Mouse (Mus musculus): ENCODE results near the gene Krtap19-1. TPM values are rescaled to one million over a fixed set of nuclear protein-coding genes. Genes with fewer than 3 reads are reported as not detected.
A peak's percentile ranks its signal among the peaks of the same experiment; 100 is the strongest.

Krtap19-1 gene
- total and polyA plus RNA-seq, 2 experiments = not detected

- WGBS = 78% methylated on average over 3 of the region's 3 CpGs
Observed at GRCm38 (mm10) chr16:88823736-88824135, 45.5 kb downstream of the Krtap19-1 start.

GRCm38 (mm10) chr16:88820066-88820465 lies 49.1 kb downstream of the Krtap19-1 start, which contains the start of gene Krtap15:
Gene Krtap15, plus strand, starts transcription at chr16:88820215.
- no peaks in the 10 kb centered on the region for H3K36me3 ChIP-seq (ENCODE audit: control insufficient read depth, insufficient read depth, low read length)
- WGBS = 72% methylated on average over 3 of the region's 3 CpGs
- no peaks in the 10 kb centered on the region for H3K4me1 ChIP-seq (ENCODE audit: control insufficient read depth, insufficient read depth, low read length)
- H3K9ac ChIP-seq (ENCODE audit: low read depth, low read length) = no peak within 1 kb of the TSS
- DNase-seq (ENCODE audit: extremely low read depth, low read depth, low spot score) = no peak
- no peak within 1 kb of the TSS for H3K27ac ChIP-seq (replicated peaks; ENCODE audit: insufficient read depth, low read depth, low read length)
- no peak within 1 kb of the TSS for H3K4me3 ChIP-seq (ENCODE audit: insufficient read depth, low read depth, low read length)
- no peaks in the 10 kb centered on the region for H3K27me3 ChIP-seq (ENCODE audit: control insufficient read depth, insufficient read depth, low read length)
- H3K79me2 ChIP-seq (ENCODE audit: control insufficient read depth, insufficient read depth, low read length) = no peaks in the 10 kb centered on the region
- no peak for TF ChIP-seq POLR2A (IDR thresholded peaks at IDR 0.05; ENCODE audit: extremely low read depth, insufficient read depth, low read length)
- TF ChIP-seq CTCF (IDR thresholded peaks at IDR 0.05; ENCODE audit: low read depth, low read length) = no peak

More at GRCm38 (mm10) chr16:88823736-88824135, 45.5 kb downstream of the Krtap19-1 start:
- no peak overlapping the region for H3K27ac ChIP-seq (replicated peaks; ENCODE audit: insufficient read depth, low read depth, low read length)
- no peak overlapping the region for H3K4me3 ChIP-seq (ENCODE audit: insufficient read depth, low read depth, low read length)
- H3K79me2 ChIP-seq (ENCODE audit: control insufficient read depth, insufficient read depth, low read length) = no peaks in the 10 kb centered on the region
- no peaks in the 10 kb centered on the region for H3K27me3 ChIP-seq (ENCODE audit: control insufficient read depth, insufficient read depth, low read length)
- TF ChIP-seq CTCF (IDR thresholded peaks at IDR 0.05; ENCODE audit: low read depth, low read length) (peak; percentile 66), POLR2A (IDR thresholded peaks at IDR 0.05; ENCODE audit: extremely low read depth, insufficient read depth, low read length) (no peak)
- no peaks in the 10 kb centered on the region for H3K36me3 ChIP-seq (ENCODE audit: control insufficient read depth, insufficient read depth, low read length)
- DNase-seq (ENCODE audit: extremely low read depth, low read depth, low spot score) = peak; percentile 56
- no peak overlapping the region for H3K9ac ChIP-seq (ENCODE audit: low read depth, low read length)
- no peaks in the 10 kb centered on the region for H3K4me1 ChIP-seq (ENCODE audit: control insufficient read depth, insufficient read depth, low read length)

Other genes starting within 250 kb of the Krtap19-1 start
- gene 2310079G19Rik, start 241.7 kb downstream of the Krtap19-1 start, total RNA-seq (2014; rRNA removed) = not detected in 2 replicates
- not detected in 2 replicates for gene 2310079G19Rik, start 241.7 kb downstream of the Krtap19-1 start, polyA plus RNA-seq (2012; rRNA removed)
- not detected in 2 replicates for gene Krtap26-1, start 221.6 kb downstream of the Krtap19-1 start, total RNA-seq (2014; rRNA removed)
- not detected in 2 replicates for gene Krtap26-1, start 221.6 kb downstream of the Krtap19-1 start, polyA plus RNA-seq (2012; rRNA removed)
- not detected in 2 replicates for gene Krtap27-1, start 197.7 kb downstream of the Krtap19-1 start, total RNA-seq (2014; rRNA removed)
- not detected in 2 replicates for gene Krtap27-1, start 197.7 kb downstream of the Krtap19-1 start, polyA plus RNA-seq (2012; rRNA removed)
- not detected in 2 replicates for gene 2310061N02Rik, start 161.4 kb downstream of the Krtap19-1 start, total RNA-seq (2014; rRNA removed)
- gene 2310061N02Rik, start 161.4 kb downstream of the Krtap19-1 start, polyA plus RNA-seq (2012; rRNA removed) = not detected in 2 replicates
- gene Krtap13-1, start 140.5 kb downstream of the Krtap19-1 start, total RNA-seq (2014; rRNA removed) = not detected in 2 replicates
- gene Krtap13-1, start 140.5 kb downstream of the Krtap19-1 start, polyA plus RNA-seq (2012; rRNA removed) = not detected in 2 replicates
- gene Krtap13, start 117.8 kb downstream of the Krtap19-1 start, total RNA-seq (2014; rRNA removed) = not detected in 2 replicates
- gene Krtap13, start 117.8 kb downstream of the Krtap19-1 start, polyA plus RNA-seq (2012; rRNA removed) = not detected in 2 replicates
- not detected in 2 replicates for gene 2310034C09Rik, start 110.6 kb downstream of the Krtap19-1 start, total RNA-seq (2014; rRNA removed)
- gene 2310034C09Rik, start 110.6 kb downstream of the Krtap19-1 start, polyA plus RNA-seq (2012; rRNA removed) = not detected in 2 replicates
- gene 2310057N15Rik, start 95.2 kb downstream of the Krtap19-1 start, total RNA-seq (2014; rRNA removed) = not detected in 2 replicates
- gene 2310057N15Rik, start 95.2 kb downstream of the Krtap19-1 start, polyA plus RNA-seq (2012; rRNA removed) = not detected in 2 replicates
- not detected in 2 replicates for gene Gm5965, start 91.5 kb downstream of the Krtap19-1 start, total RNA-seq (2014; rRNA removed)
- not detected in 2 replicates for gene Gm5965, start 91.5 kb downstream of the Krtap19-1 start, polyA plus RNA-seq (2012; rRNA removed)
- gene Gm20741, start 57.2 kb downstream of the Krtap19-1 start, total RNA-seq (2014; rRNA removed) = not detected in 2 replicates
- gene Gm20741, start 57.2 kb downstream of the Krtap19-1 start, polyA plus RNA-seq (2012; rRNA removed) = not detected in 2 replicates
- gene Krtap15, start 49.2 kb downstream of the Krtap19-1 start, total RNA-seq (2014; rRNA removed) = not detected in 2 replicates
- not detected in 2 replicates for gene Krtap15, start 49.2 kb downstream of the Krtap19-1 start, polyA plus RNA-seq (2012; rRNA removed)
- gene Krtap14, start 43.3 kb downstream of the Krtap19-1 start, total RNA-seq (2014; rRNA removed) = not detected in 2 replicates
- gene Krtap14, start 43.3 kb downstream of the Krtap19-1 start, polyA plus RNA-seq (2012; rRNA removed) = not detected in 2 replicates
- not detected in 2 replicates for gene Krtap19-2, start 4.9 kb upstream of the Krtap19-1 start, total RNA-seq (2014; rRNA removed)
- gene Krtap19-2, start 4.9 kb upstream of the Krtap19-1 start, polyA plus RNA-seq (2012; rRNA removed) = not detected in 2 replicates
- not detected in 2 replicates for gene Krtap19-3, start 8.6 kb upstream of the Krtap19-1 start, total RNA-seq (2014; rRNA removed)
- gene Krtap19-3, start 8.6 kb upstream of the Krtap19-1 start, polyA plus RNA-seq (2012; rRNA removed) = not detected in 2 replicates
- gene Krtap19-4, start 15.7 kb upstream of the Krtap19-1 start, total RNA-seq (2014; rRNA removed) = not detected in 2 replicates
- not detected in 2 replicates for gene Krtap19-4, start 15.7 kb upstream of the Krtap19-1 start, polyA plus RNA-seq (2012; rRNA removed)
- not detected in 2 replicates for gene Krtap19-5, start 27.0 kb upstream of the Krtap19-1 start, total RNA-seq (2014; rRNA removed)
- gene Krtap19-5, start 27.0 kb upstream of the Krtap19-1 start, polyA plus RNA-seq (2012; rRNA removed) = not detected in 2 replicates
- not detected in 2 replicates for gene Krtap19-9b, start 62.9 kb upstream of the Krtap19-1 start, total RNA-seq (2014; rRNA removed)
- gene Krtap19-9b, start 62.9 kb upstream of the Krtap19-1 start, polyA plus RNA-seq (2012; rRNA removed) = not detected in 2 replicates
- gene Krtap16-3, start 93.5 kb upstream of the Krtap19-1 start, total RNA-seq (2014; rRNA removed) = not detected in 2 replicates
- not detected in 2 replicates for gene Krtap16-3, start 93.5 kb upstream of the Krtap19-1 start, polyA plus RNA-seq (2012; rRNA removed)
- gene Krtap22-2, start 141.3 kb upstream of the Krtap19-1 start, total RNA-seq (2014; rRNA removed) = not detected in 2 replicates
- gene Krtap22-2, start 141.3 kb upstream of the Krtap19-1 start, polyA plus RNA-seq (2012; rRNA removed) = not detected in 2 replicates
- gene Gm10229, start 145.9 kb upstream of the Krtap19-1 start, total RNA-seq (2014; rRNA removed) = not detected in 2 replicates
- gene Gm10229, start 145.9 kb upstream of the Krtap19-1 start, polyA plus RNA-seq (2012; rRNA removed) = not detected in 2 replicates
- gene Krtap6-1, start 162.3 kb upstream of the Krtap19-1 start, total RNA-seq (2014; rRNA removed) = not detected in 2 replicates
- gene Krtap6-1, start 162.3 kb upstream of the Krtap19-1 start, polyA plus RNA-seq (2012; rRNA removed) = not detected in 2 replicates
- not detected in 2 replicates for gene Gm10228, start 172.1 kb upstream of the Krtap19-1 start, total RNA-seq (2014; rRNA removed)
- gene Gm10228, start 172.1 kb upstream of the Krtap19-1 start, polyA plus RNA-seq (2012; rRNA removed) = not detected in 2 replicates
- not detected in 2 replicates for gene Krtap6-5, start 178.5 kb upstream of the Krtap19-1 start, total RNA-seq (2014; rRNA removed)
- not detected in 2 replicates for gene Krtap6-5, start 178.5 kb upstream of the Krtap19-1 start, polyA plus RNA-seq (2012; rRNA removed)
- not detected in 2 replicates for gene 1110025L11Rik, start 194.6 kb upstream of the Krtap19-1 start, total RNA-seq (2014; rRNA removed)
- gene 1110025L11Rik, start 194.6 kb upstream of the Krtap19-1 start, polyA plus RNA-seq (2012; rRNA removed) = not detected in 2 replicates
- gene Krtap6-3, start 214.6 kb upstream of the Krtap19-1 start, total RNA-seq (2014; rRNA removed) = not detected in 2 replicates
- not detected in 2 replicates for gene Krtap6-3, start 214.6 kb upstream of the Krtap19-1 start, polyA plus RNA-seq (2012; rRNA removed)